Mouse (Mus musculus) thymus, adult 2 months (tissue): ENCODE data around the gene Acbd4.

Experiments used
- CTCF ChIP-seq: fragments of 200-500 bp; IDR thresholded peaks from 2 replicates; pipeline ENCODE4 v1.5.1; 2012; ENCODE audit warnings: mild to moderate bottlenecking, control low read depth, low read length, moderate library complexity, borderline replicate concordance; ENCODE audit not compliant: control insufficient read depth, poor library complexity, insufficient read depth; ENCODE audit errors: extremely low read depth
- POLR2A ChIP-seq: fragments of 200-500 bp; IDR thresholded peaks from 2 replicates; pipeline ENCODE4 v1.6.1; 2012; ENCODE audit warnings: mild to moderate bottlenecking, low read length, control low read depth, moderate library complexity; ENCODE audit not compliant: control insufficient read depth, poor library complexity, insufficient read depth; ENCODE audit errors: extremely low read depth

- no peak for TF ChIP-seq CTCF
- TF ChIP-seq POLR2A, result no peak
These were observed 26.6 kb upstream of the Acbd4 start for GRCm38 (mm10) chr11:103074796-103075323.
